Comparison of ENCODE assay signal across 23 mouse cellular contexts in the genomic region with DNA sequence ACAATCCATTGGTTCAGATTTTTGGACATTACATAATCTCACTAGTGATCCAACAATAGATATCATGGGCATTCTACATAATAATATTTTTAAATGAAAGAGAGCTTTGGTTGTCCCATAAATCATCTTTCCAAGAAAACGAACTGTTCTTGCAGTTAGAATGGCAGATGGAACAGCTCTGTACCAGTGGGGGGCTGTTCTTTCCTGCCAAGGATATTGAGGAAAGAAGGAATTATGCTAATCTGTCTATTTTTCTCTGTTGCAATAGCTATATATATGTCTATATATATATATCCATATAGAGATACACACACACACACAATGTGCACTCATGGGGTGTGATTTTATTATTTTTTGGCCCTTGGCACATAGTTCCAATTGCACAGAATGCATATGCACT.
A peak's percentile ranks its signal among the peaks of the same experiment; 100 is the strongest.
DNase-seq lines count a peak whose midpoint lies in the region; ATAC-seq and TF ChIP-seq lines count a peak whose summit lies in the region.
"Had no signal": no experiment of that assay in that cellular context is flagged by ENCODE, and none has a peak within 500 bp of the region (broad histone marks: within the 10 kb centered on the region; RNA-seq: fewer than 3 reads in every experiment).

No protein-coding gene starts in this region.

- no peak for TF ChIP-seq CTCF in hindbrain, postnatal 0 days (IDR thresholded peaks at IDR 0.05; ENCODE audit: low read depth)
- TF ChIP-seq CTCF in brain, embryonic 14.5 days (IDR thresholded peaks at IDR 0.05; ENCODE audit: borderline replicate concordance, extremely low read depth, insufficient read depth, insufficient read length): no peak

- no peak overlapping the region for H3K27ac ChIP-seq in hindbrain, postnatal 0 days
- H3K27ac ChIP-seq in hindbrain, embryonic 12.5 days: no peak overlapping the region
- H3K27ac ChIP-seq: gastrocnemius, adult 2 months; hindbrain, embryonic 14.5 days; intestine, embryonic 15.5 days; limb, embryonic 13.5 days; liver, embryonic 13.5 days; lung, embryonic 15.5 days; macrophage; midbrain, embryonic 12.5 days had no signal

- peak; percentile 46 for DNase-seq in hindbrain, postnatal 0 days (ENCODE audit: low spot score)
- DNase-seq in brain, embryonic 14.5 days (ENCODE audit: low read depth): peak; percentile 53
- DNase-seq in cerebellum, adult 11-12 months: peak; percentile 51
- DNase-seq in cerebellum, postnatal 14 days: peak; percentile 89
- no peak for DNase-seq in c-Kit-positive CD71-positive TER-119-positive erythroid progenitor cells, embryonic 14.5 days (ENCODE audit: low spot score)
- no peak for DNase-seq in MN1 (ENCODE audit: low spot score)
- DNase-seq: B cell, adult 2 months; gastrocnemius, adult 2 months; kidney, adult 9 months; kidney, postnatal 25 days; layer of hippocampus, adult 9-11 months; liver, embryonic 13.5 days; right cerebral cortex, postnatal 14 days; thymus, adult 18-20 months had no signal

- 43% methylated on average over 1 of the region's 1 CpGs for WGBS in hindbrain, postnatal 0 days
- 74% methylated on average over 1 of the region's 1 CpGs for WGBS in hindbrain, embryonic 12.5 days

- ATAC-seq in hindbrain, postnatal 0 days: no peak
- ATAC-seq in hindbrain, embryonic 12.5 days (ENCODE audit: low FRiP score): no peak
- ATAC-seq: intestine, embryonic 15.5 days had no signal

- no peak overlapping the region for H3K4me2 ChIP-seq in hindbrain, postnatal 0 days (ENCODE audit: low read depth, low read length)
- no peak overlapping the region for H3K4me2 ChIP-seq in hindbrain, embryonic 12.5 days (replicated peaks)
- H3K4me2 ChIP-seq: heart, embryonic 12.5 days; hindbrain, embryonic 14.5 days; intestine, embryonic 15.5 days; limb, embryonic 13.5 days; liver, embryonic 13.5 days; lung, embryonic 15.5 days; midbrain, embryonic 12.5 days had no signal

- no peaks in the 10 kb centered on the region for H3K9me3 ChIP-seq in hindbrain, postnatal 0 days (ENCODE audit: low read length)
- no peaks in the 10 kb centered on the region for H3K9me3 ChIP-seq in hindbrain, embryonic 12.5 days (replicated peaks)
- H3K9me3 ChIP-seq: heart, embryonic 12.5 days; intestine, embryonic 15.5 days; limb, embryonic 13.5 days; liver, embryonic 13.5 days; lung, embryonic 15.5 days; midbrain, embryonic 12.5 days had no signal

- H3K27me3 ChIP-seq in hindbrain, postnatal 0 days (ENCODE audit: insufficient read depth, low read length): no peaks in the 10 kb centered on the region
- H3K27me3 ChIP-seq in hindbrain, embryonic 12.5 days: no peaks in the 10 kb centered on the region
- H3K27me3 ChIP-seq: heart, embryonic 12.5 days; intestine, embryonic 15.5 days; limb, embryonic 13.5 days; liver, embryonic 13.5 days; lung, embryonic 15.5 days; midbrain, embryonic 12.5 days had no signal

- H3K4me1 ChIP-seq in hindbrain, postnatal 0 days (ENCODE audit: insufficient read depth, low read length): no peaks in the 10 kb centered on the region
- H3K4me1 ChIP-seq in hindbrain, embryonic 12.5 days: no peaks in the 10 kb centered on the region
- H3K4me1 ChIP-seq: heart, embryonic 12.5 days; intestine, embryonic 15.5 days; liver, embryonic 13.5 days; lung, embryonic 15.5 days; midbrain, embryonic 12.5 days had no signal

- no peaks in the 10 kb centered on the region for H3K36me3 ChIP-seq in hindbrain, postnatal 0 days (ENCODE audit: insufficient read depth, low read length)
- no peaks in the 10 kb centered on the region for H3K36me3 ChIP-seq in hindbrain, embryonic 12.5 days
- H3K36me3 ChIP-seq: heart, embryonic 12.5 days; intestine, embryonic 15.5 days; limb, embryonic 13.5 days; liver, embryonic 13.5 days; lung, embryonic 15.5 days; midbrain, embryonic 12.5 days had no signal

- H3K4me3 ChIP-seq in hindbrain, postnatal 0 days (ENCODE audit: low read length): no peak overlapping the region
- H3K4me3 ChIP-seq in hindbrain, embryonic 12.5 days: no peak overlapping the region
- H3K4me3 ChIP-seq: gastrocnemius, adult 2 months; heart, embryonic 12.5 days; intestine, embryonic 15.5 days; limb, embryonic 13.5 days; liver, embryonic 13.5 days; lung, embryonic 15.5 days; midbrain, embryonic 12.5 days; myocyte had no signal

- no peak overlapping the region for H3K9ac ChIP-seq in hindbrain, postnatal 0 days (replicated peaks; ENCODE audit: low read length)
- H3K9ac ChIP-seq in hindbrain, embryonic 12.5 days: no peak overlapping the region
- H3K9ac ChIP-seq: heart, embryonic 12.5 days; hindbrain, embryonic 14.5 days; intestine, embryonic 15.5 days; limb, embryonic 13.5 days; liver, embryonic 13.5 days; lung, embryonic 15.5 days; midbrain, embryonic 12.5 days had no signal

- no peak for TF ChIP-seq POLR2A in brain, embryonic 14.5 days (IDR thresholded peaks at IDR 0.05; ENCODE audit: borderline replicate concordance, extremely low read depth, insufficient read depth, insufficient read length, poor library complexity, severe bottlenecking)

Comparison
In these comparisons a context has a peak if more than half of its experiments do, and no peak if none do; other contexts are left out.
1. DNase-seq: peak in hindbrain, postnatal 0 days (single experiment), brain, embryonic 14.5 days (single experiment), cerebellum, adult 11-12 months (single experiment) and cerebellum, postnatal 14 days (2 of 2); none in c-Kit-positive CD71-positive TER-119-positive erythroid progenitor cells, embryonic 14.5 days (single experiment) and MN1 (single experiment).